Mouse (Mus musculus): ENCODE data around the gene Cacna2d3.

DNA sequence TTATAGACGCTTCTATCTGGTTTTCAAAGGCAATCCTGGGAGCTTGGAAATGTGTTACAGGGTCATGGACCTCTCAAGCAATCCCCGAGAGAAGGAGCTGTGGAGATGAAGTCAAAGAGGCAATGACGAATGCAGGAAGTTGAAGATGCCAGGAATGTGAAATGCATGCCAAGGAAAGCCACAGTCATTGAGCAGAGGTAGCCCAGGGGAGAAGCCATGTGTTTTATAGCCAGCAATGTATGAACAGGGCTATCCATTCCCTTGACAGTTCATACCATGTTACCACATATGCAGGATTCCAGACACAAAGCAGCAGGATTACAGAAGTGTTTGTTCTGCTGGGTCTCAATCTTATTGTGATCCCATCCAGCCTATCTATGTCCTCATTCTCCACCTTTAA is 359.2 kb downstream of the Cacna2d3 start:
- TF ChIP-seq POLR2A (IDR thresholded peaks at IDR 0.05; ENCODE audit: insufficient read depth, low read depth, low read length) (no peak), CTCF (IDR thresholded peaks at IDR 0.05; ENCODE audit: insufficient read depth, low read depth, low read length) (no peak)

Measured in olfactory bulb, adult 2 months (tissue).